Comparison of ENCODE assay signal across 14 mouse cellular contexts in genomic region chr7:30493401-30493931, GRCm38 (mm10). TPM values are rescaled to one million over a fixed set of nuclear protein-coding genes. Genes with fewer than 3 reads are reported as not detected.
DNase-seq lines count a peak whose midpoint lies in the region; ATAC-seq and TF ChIP-seq lines count a peak whose summit lies in the region.
"Had no signal": no experiment of that assay in that cellular context is flagged by ENCODE, and none has a peak within 500 bp of the region (broad histone marks: within the 10 kb centered on the region; RNA-seq: fewer than 3 reads in every experiment).

Gene Prodh2, plus strand, starts transcription at chr7:30493622.

- WGBS in embryonic facial prominence, embryonic 12.5 days, result 57% methylated on average over 11 of the region's 11 CpGs
- WGBS in kidney, embryonic 16.5 days, result 43% methylated on average over 11 of the region's 11 CpGs
- WGBS in liver, embryonic 13.5 days (ENCODE audit: insufficient replicate concordance), result 48% methylated on average over 11 of the region's 11 CpGs
- 52% methylated on average over 11 of the region's 11 CpGs for WGBS in heart, embryonic 11.5 days (ENCODE audit: insufficient replicate concordance)
- 56% methylated on average over 11 of the region's 11 CpGs for WGBS in midbrain, postnatal 0 days

- no peak for DNase-seq in ES-E14 (ENCODE audit: low read depth, low spot score)
- no peak for DNase-seq in liver, embryonic 13.5 days
- DNase-seq in gastrocnemius, postnatal 4 days (ENCODE audit: low spot score in 2 of 2), result no peak
- no peak for DNase-seq in midbrain, postnatal 0 days (ENCODE audit: low spot score)
- no peak for DNase-seq in left cerebral cortex, adult 2 months (ENCODE audit: extremely low spot score in 1 of 2, low spot score in 2 of 2)

- no peaks in the 10 kb centered on the region for H3K9me3 ChIP-seq in ES-E14 (ENCODE audit: control insufficient read depth, insufficient read depth, low read depth, low read length)
- no peaks in the 10 kb centered on the region for H3K9me3 ChIP-seq in embryonic facial prominence, embryonic 12.5 days
- no peaks in the 10 kb centered on the region for H3K9me3 ChIP-seq in kidney, embryonic 16.5 days (ENCODE audit: low read length)
- no peaks in the 10 kb centered on the region for H3K9me3 ChIP-seq in liver, embryonic 13.5 days (replicated peaks)
- no peaks in the 10 kb centered on the region for H3K9me3 ChIP-seq in heart, embryonic 11.5 days (replicated peaks; ENCODE audit: control insufficient read depth, low read length)
- H3K9me3 ChIP-seq in midbrain, postnatal 0 days (ENCODE audit: low read length), result no peaks in the 10 kb centered on the region

- peaks cover 7% of the 10 kb centered on the region; the same call in 1 of the 2 replicates for H3K27me3 ChIP-seq in embryonic facial prominence, embryonic 12.5 days
- no peaks in the 10 kb centered on the region for H3K27me3 ChIP-seq in kidney, embryonic 16.5 days (ENCODE audit: insufficient read depth, low read length)
- no peaks in the 10 kb centered on the region for H3K27me3 ChIP-seq in liver, embryonic 13.5 days
- H3K27me3 ChIP-seq in heart, embryonic 11.5 days (ENCODE audit: control insufficient read depth, insufficient read depth, low read length), result peaks cover 10% of the 10 kb centered on the region
- H3K27me3 ChIP-seq in midbrain, postnatal 0 days (ENCODE audit: insufficient read depth, low read length), result no peaks in the 10 kb centered on the region

- 0 out of 2 replicates have a peak, but pooled peaks have one; percentile 41 for ATAC-seq in embryonic facial prominence, embryonic 12.5 days (ENCODE audit: insufficient number of reproducible peaks, insufficient read depth, low FRiP score, low TSS enrichment)
- peak; percentile 76 for ATAC-seq in kidney, embryonic 16.5 days (ENCODE audit: low FRiP score, low TSS enrichment)
- peak; percentile 78 for ATAC-seq in liver, embryonic 13.5 days (ENCODE audit: low read depth)
- ATAC-seq in heart, embryonic 11.5 days (replicated peaks; ENCODE audit: insufficient number of reproducible peaks, low FRiP score, low TSS enrichment), result no peak
- no peak for ATAC-seq in midbrain, postnatal 0 days (ENCODE audit: low FRiP score)

- TF ChIP-seq CTCF in midbrain, postnatal 0 days (IDR thresholded peaks at IDR 0.05), result no peak
- TF ChIP-seq CTCF in left cerebral cortex, adult 2 months (IDR thresholded peaks at IDR 0.05), result no peak

- no peak within 1 kb of the TSS for H3K27ac ChIP-seq in ES-E14 (ENCODE audit: insufficient read depth, low read depth, low read length, poor library complexity, severe bottlenecking)
- H3K27ac ChIP-seq in embryonic facial prominence, embryonic 12.5 days, result no peak within 1 kb of the TSS
- peak within 1 kb of the TSS; percentile 35; the same call in 1 of the 2 replicates for H3K27ac ChIP-seq in kidney, embryonic 16.5 days (ENCODE audit: low read length)
- peak within 1 kb of the TSS; percentile 61 for H3K27ac ChIP-seq in liver, embryonic 13.5 days
- H3K27ac ChIP-seq in heart, embryonic 11.5 days (ENCODE audit: low read depth, low read length), result no peak within 1 kb of the TSS
- no peak within 1 kb of the TSS for H3K27ac ChIP-seq in midbrain, postnatal 0 days (ENCODE audit: low read depth, low read length)
- H3K27ac ChIP-seq in left cerebral cortex, adult 2 months, result no peak within 1 kb of the TSS

- 0 out of 2 replicates have a peak within 1 kb of the TSS, but pooled peaks have one; percentile 25 for H3K9ac ChIP-seq in ES-E14 (ENCODE audit: insufficient read depth, low read depth, low read length, poor library complexity, severe bottlenecking)
- H3K9ac ChIP-seq in embryonic facial prominence, embryonic 12.5 days, result no peak within 1 kb of the TSS
- H3K9ac ChIP-seq in kidney, embryonic 16.5 days (replicated peaks; ENCODE audit: low read length), result 0 out of 2 replicates have a peak within 1 kb of the TSS, but pooled peaks have one; percentile 28
- peak within 1 kb of the TSS; percentile 50 for H3K9ac ChIP-seq in liver, embryonic 13.5 days
- H3K9ac ChIP-seq in heart, embryonic 11.5 days (ENCODE audit: low read depth, low read length), result no peak within 1 kb of the TSS
- H3K9ac ChIP-seq in midbrain, postnatal 0 days (replicated peaks; ENCODE audit: low read length, poor library complexity, severe bottlenecking), result no peak within 1 kb of the TSS

- peak within 1 kb of the TSS; percentile 38 to 43; a peak in 2 of 4 replicates for H3K4me3 ChIP-seq in ES-E14 (ENCODE audit: insufficient read depth in 1 of 2, low read depth in 1 of 2, low read length in 2 of 2, poor library complexity in 1 of 2, severe bottlenecking in 1 of 2)
- H3K4me3 ChIP-seq in embryonic facial prominence, embryonic 12.5 days, result no peak within 1 kb of the TSS
- peak within 1 kb of the TSS; percentile 15; the same call in 1 of the 2 replicates for H3K4me3 ChIP-seq in kidney, embryonic 16.5 days (ENCODE audit: low read length)
- peak within 1 kb of the TSS; percentile 51 for H3K4me3 ChIP-seq in liver, embryonic 13.5 days (replicated peaks)
- H3K4me3 ChIP-seq in heart, embryonic 11.5 days (ENCODE audit: low read depth, low read length), result no peak within 1 kb of the TSS
- no peak within 1 kb of the TSS for H3K4me3 ChIP-seq in midbrain, postnatal 0 days (ENCODE audit: low read depth, low read length)
- H3K4me3 ChIP-seq in left cerebral cortex, adult 2 months, result no peak within 1 kb of the TSS

- no peaks in the 10 kb centered on the region for H3K4me1 ChIP-seq in ES-E14 (ENCODE audit: control insufficient read depth in 2 of 2, insufficient read depth in 2 of 2, low read length in 2 of 2, poor library complexity in 1 of 2)
- H3K4me1 ChIP-seq in embryonic facial prominence, embryonic 12.5 days, result no peaks in the 10 kb centered on the region
- peaks cover 9% of the 10 kb centered on the region; the same call in 1 of the 2 replicates for H3K4me1 ChIP-seq in kidney, embryonic 16.5 days (ENCODE audit: insufficient read depth, low read length)
- H3K4me1 ChIP-seq in liver, embryonic 13.5 days (replicated peaks), result peaks cover 5% of the 10 kb centered on the region; the same call in 1 of the 2 replicates
- no peaks in the 10 kb centered on the region for H3K4me1 ChIP-seq in heart, embryonic 11.5 days (ENCODE audit: control insufficient read depth, insufficient read depth, low read length)
- H3K4me1 ChIP-seq in midbrain, postnatal 0 days (ENCODE audit: insufficient read depth, low read length), result no peaks in the 10 kb centered on the region

- H3K4me2 ChIP-seq in embryonic facial prominence, embryonic 12.5 days (replicated peaks), result no peak within 1 kb of the TSS
- 0 out of 2 replicates have a peak within 1 kb of the TSS, but pooled peaks have one; percentile 16 for H3K4me2 ChIP-seq in kidney, embryonic 16.5 days (replicated peaks; ENCODE audit: low read depth, low read length)
- peak within 1 kb of the TSS; percentile 45 for H3K4me2 ChIP-seq in liver, embryonic 13.5 days
- H3K4me2 ChIP-seq in heart, embryonic 11.5 days, result no peak within 1 kb of the TSS
- H3K4me2 ChIP-seq in midbrain, postnatal 0 days (ENCODE audit: low read depth, low read length, poor library complexity, severe bottlenecking), result no peak within 1 kb of the TSS

- H3K36me3 ChIP-seq in ES-E14 (ENCODE audit: control insufficient read depth, insufficient read depth, low read length, poor library complexity, severe bottlenecking), result no peaks in the 10 kb centered on the region
- no peaks in the 10 kb centered on the region for H3K36me3 ChIP-seq in embryonic facial prominence, embryonic 12.5 days
- H3K36me3 ChIP-seq in kidney, embryonic 16.5 days (ENCODE audit: insufficient read depth, low read length), result no peaks in the 10 kb centered on the region
- H3K36me3 ChIP-seq in liver, embryonic 13.5 days, result no peaks in the 10 kb centered on the region
- H3K36me3 ChIP-seq in heart, embryonic 11.5 days (ENCODE audit: control insufficient read depth, insufficient read depth, low read length), result no peaks in the 10 kb centered on the region
- H3K36me3 ChIP-seq in midbrain, postnatal 0 days (ENCODE audit: insufficient read depth, low read length), result no peaks in the 10 kb centered on the region

- intact Hi-C loops in left cerebral cortex, adult 2 months (cut with DNase I), result loop anchor here (5.0 kb wide), 1 partner anchor 161 kb away; no protein-coding TSS in a partner anchor

- in situ Hi-C loops in ES-E14 (cut with MboI; ENCODE audit: low sequenced_read_pairs in 2 of 2, unreplicated experiment in 2 of 2), result no loop called here

TF ChIP-seq in ES-E14, 5 proteins besides CTCF, POLR2A, EP300 and RAD21:
- TF ChIP-seq CHD2 (IDR thresholded peaks at IDR 0.05; ENCODE audit: low read depth, low read length) (no peak), ZNF384 (IDR thresholded peaks at IDR 0.05; ENCODE audit: low read depth, low read length) (no peak), HCFC1 (IDR thresholded peaks at IDR 0.05; ENCODE audit: borderline replicate concordance, insufficient read depth, low read length) (no peak), ZC3H11A (IDR thresholded peaks at IDR 0.05; ENCODE audit: borderline replicate concordance, low read depth, low read length) (no peak), MAFK (IDR thresholded peaks at IDR 0.05; ENCODE audit: insufficient read depth, low read depth, low read length) (no peak)

RNA-seq across cellular contexts. Expression of gene Prodh2, which starts in this region (rescaled TPM):
- total RNA-seq in ES-E14 (2012; rRNA removed), result 0.80 and 0.90 TPM in 2 replicates
- not detected in 2 replicates for polyA plus RNA-seq in embryonic facial prominence, embryonic 12.5 days (2016; fragmentation: Nextera tagmentation; extraction: Ambion mirVana)
- 21.1 and 27.6 TPM in 2 replicates for polyA plus RNA-seq in kidney, embryonic 16.5 days (2015; fragmentation: Nextera tagmentation; extraction: Ambion mirVana)
- 28.1 and 28.6 TPM in 2 replicates for polyA plus RNA-seq in liver, embryonic 13.5 days (2015; fragmentation: Nextera tagmentation; extraction: Ambion mirVana)
- 0.37 TPM in 1 of 2 replicates, not detected in the other for polyA plus RNA-seq in heart, embryonic 11.5 days (2014; fragmentation: Nextera tagmentation; extraction: Ambion mirVana)
- total RNA-seq in gastrocnemius, postnatal 4 days (2021), result under 1 TPM in 1 of 2 experiments, not detected in 1; 0.44 TPM
- not detected in 2 replicates for total RNA-seq in midbrain, postnatal 0 days (2014; rRNA removed)
- polyA plus RNA-seq in midbrain, postnatal 0 days (2015; fragmentation: Nextera tagmentation; extraction: Ambion mirVana), result not detected in 2 replicates
- total RNA-seq in left cerebral cortex, adult 2 months (2021), result not detected
- total RNA-seq: common myeloid progenitor, adult 5-6 weeks; heart, adult 18-20 months; heart, postnatal 36 days had no signal
- polyA plus RNA-seq: activated CD4-positive, CD25-positive, alpha-beta regulatory T cell, adult 4 months; midbrain, embryonic 14.5 days; neural tube, embryonic 14.5 days had no signal

Comparison
In these comparisons a context has a peak if more than half of its experiments do, and no peak if none do; other contexts are left out.
1. RNA of gene Prodh2 (polyA plus RNA-seq): 28.1 to 28.6 TPM in liver, embryonic 13.5 days and 21.1 to 27.6 TPM in kidney, embryonic 16.5 days; 0.37 TPM in heart, embryonic 11.5 days, not detected in midbrain, postnatal 0 days and not detected in embryonic facial prominence, embryonic 12.5 days; every median in the first group is over 10 times any median in the second.
2. Peak in ATAC-seq in embryonic facial prominence, embryonic 12.5 days; RNA of the gene not detected or under 1 TPM.
3. H3K27ac ChIP-seq: peak in kidney, embryonic 16.5 days (single experiment) and liver, embryonic 13.5 days (single experiment); none in ES-E14 (single experiment), embryonic facial prominence, embryonic 12.5 days (single experiment), heart, embryonic 11.5 days (single experiment), midbrain, postnatal 0 days (single experiment) and left cerebral cortex, adult 2 months (single experiment).
4. H3K4me3 ChIP-seq: peak in ES-E14 (2 of 2), kidney, embryonic 16.5 days (single experiment) and liver, embryonic 13.5 days (single experiment); none in embryonic facial prominence, embryonic 12.5 days (single experiment), heart, embryonic 11.5 days (single experiment), midbrain, postnatal 0 days (single experiment) and left cerebral cortex, adult 2 months (single experiment).
5. H3K9ac ChIP-seq: peak in ES-E14 (single experiment), kidney, embryonic 16.5 days (single experiment) and liver, embryonic 13.5 days (single experiment); none in embryonic facial prominence, embryonic 12.5 days (single experiment), heart, embryonic 11.5 days (single experiment) and midbrain, postnatal 0 days (single experiment).
6. ATAC-seq: peak in kidney, embryonic 16.5 days (single experiment) and liver, embryonic 13.5 days (single experiment); none in heart, embryonic 11.5 days (single experiment) and midbrain, postnatal 0 days (single experiment).
7. H3K4me2 ChIP-seq: peak in kidney, embryonic 16.5 days (single experiment) and liver, embryonic 13.5 days (single experiment); none in embryonic facial prominence, embryonic 12.5 days (single experiment), heart, embryonic 11.5 days (single experiment) and midbrain, postnatal 0 days (single experiment).